Mouse (Mus musculus) right cerebral cortex, adult 18-20 months (tissue): ENCODE data around the gene Cep70.
A peak's percentile ranks its signal among the peaks of the same experiment; 100 is the strongest.

Experiments
- DNase-seq: peaks from one replicate; pipeline ENCODE4 v3.0.0; 2022; ENCODE audit warnings: mixed read lengths

Cep70 gene

DNA sequence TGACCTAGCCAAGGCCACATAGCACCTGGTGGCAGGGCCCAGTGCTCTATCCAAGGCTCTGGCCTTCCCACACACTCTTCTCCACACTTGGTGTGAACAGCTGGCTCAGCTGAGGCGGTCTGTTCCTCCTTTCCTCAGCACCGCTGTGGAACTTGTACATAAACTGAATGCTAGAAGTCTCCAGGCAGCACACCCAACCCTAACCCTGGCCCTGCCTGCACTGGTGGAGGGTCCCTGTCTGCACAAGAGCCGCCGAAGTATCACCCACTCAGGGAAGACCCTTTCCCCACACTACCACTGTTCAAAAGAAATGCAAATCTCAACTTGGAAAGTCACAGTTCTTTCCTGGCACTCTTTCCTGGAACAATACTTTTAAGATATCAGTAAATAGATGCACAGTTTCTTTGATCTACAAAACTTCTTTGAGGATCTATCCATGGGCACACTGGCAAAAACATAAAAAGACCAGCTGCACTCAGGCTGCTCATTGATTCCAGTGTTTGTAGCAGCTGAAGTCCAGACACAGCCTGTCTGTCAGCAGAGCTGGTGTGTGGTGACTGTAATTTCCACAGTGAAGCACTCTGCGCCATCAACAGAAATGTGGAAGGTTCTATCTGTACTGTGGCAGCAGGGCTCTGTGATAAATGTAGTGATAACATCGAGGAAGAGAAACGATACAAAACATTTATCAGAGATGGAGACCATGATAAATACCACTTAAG lies 82.2 kb downstream of the Cep70 start:
- no peak for DNase-seq

DNA sequence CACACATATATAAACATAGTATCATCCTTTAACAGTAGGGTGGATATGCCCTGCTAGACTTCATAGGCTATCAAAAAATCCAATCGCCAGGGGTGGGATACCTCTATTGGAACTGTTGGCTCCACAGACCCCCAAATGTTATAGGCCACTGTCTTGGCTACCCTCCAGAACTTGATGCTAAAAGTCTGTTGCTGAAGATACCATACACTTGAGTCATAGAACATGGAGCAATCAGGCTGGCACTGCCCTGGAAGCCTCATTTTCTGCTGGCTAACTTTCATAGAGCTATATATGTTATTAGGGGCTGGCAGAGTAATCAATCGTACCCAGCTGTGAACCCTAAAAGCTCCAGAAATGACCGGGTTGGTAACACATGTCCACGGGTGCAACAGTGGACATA lies 82.8 kb downstream of the Cep70 start:
- no peak for DNase-seq

DNA sequence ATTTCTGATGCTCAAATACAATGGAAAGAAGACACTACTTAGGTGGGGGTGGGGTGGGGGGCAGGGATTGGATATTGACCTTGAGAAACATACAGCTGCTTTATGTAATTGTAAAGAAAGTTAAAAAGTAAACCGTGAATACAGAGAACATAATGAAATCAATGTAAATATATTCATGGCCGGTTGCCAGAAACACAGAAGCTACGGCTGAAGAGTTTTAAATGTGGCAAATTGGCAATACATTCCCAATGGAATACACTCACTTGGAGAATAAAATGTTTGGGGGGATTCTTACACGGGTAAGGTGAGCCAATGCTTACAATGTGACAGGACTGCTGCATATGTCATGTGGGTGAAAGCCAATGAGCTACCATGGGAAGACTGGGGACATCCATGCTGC lies 83.7 kb downstream of the Cep70 start:
- DNase-seq = no peak

DNA sequence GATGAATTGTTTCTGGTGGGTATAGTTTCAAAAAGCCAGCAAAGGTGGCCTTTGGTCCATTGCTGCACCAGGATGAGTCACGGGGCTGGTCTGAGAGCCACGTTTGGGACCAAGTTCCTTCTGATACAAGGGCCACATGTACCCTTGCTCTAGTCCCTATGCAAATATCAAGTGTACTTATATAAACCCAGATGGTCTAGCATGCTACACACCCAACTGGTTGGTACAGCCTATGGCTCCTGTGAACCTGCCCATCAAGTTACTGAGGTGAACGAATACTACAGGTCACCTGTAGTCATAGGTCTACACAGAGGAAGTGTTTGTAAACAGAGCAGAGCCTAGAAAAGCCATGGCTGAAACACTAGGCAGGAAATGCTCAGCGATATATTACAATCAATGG lies 93.4 kb downstream of the Cep70 start:
- DNase-seq = no peak

DNA sequence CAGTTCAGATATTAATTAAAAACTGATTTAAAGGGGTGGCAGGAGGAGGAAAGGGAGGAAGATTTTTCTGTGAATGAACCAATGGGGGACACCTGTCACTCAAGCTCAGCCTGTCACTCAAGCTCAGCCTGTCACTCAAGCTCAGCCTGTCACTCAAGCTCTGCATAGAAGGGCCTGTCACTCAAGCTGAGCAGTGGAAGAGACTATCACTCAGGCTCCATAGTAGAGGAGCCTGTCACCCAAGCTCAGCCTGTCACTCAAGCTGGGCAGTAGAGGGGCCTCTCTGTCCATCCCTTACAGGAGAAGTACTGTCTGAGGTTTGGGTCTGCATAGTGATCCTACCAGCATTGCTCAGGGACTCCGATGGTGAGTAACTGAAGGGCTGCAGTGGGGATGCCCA lies 95.1 kb downstream of the Cep70 start:
- no peak for DNase-seq

DNA sequence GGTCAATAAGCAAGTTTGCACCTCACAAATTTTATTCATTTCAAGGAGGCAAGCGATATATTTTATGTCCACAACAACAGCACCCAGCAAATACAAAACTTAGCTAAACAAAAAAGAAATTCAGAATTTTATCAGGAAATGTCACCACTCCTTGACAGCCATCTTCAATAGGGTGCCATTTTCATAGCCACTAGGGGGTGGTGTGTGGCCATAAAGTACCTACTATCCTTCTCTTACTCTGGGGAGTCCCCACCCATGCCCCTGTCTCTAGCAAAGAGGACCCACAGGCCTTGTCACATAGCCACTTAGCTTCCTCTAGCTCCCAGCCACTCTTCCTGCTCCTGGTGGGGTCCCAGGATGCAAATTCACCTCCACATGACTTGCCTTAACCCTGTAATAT lies 96.0 kb downstream of the Cep70 start:
- no peak for DNase-seq

GRCm38 (mm10) chr9:99340126-99340525 lies 97.0 kb downstream of the Cep70 start:
- DNase-seq = no peak

DNA sequence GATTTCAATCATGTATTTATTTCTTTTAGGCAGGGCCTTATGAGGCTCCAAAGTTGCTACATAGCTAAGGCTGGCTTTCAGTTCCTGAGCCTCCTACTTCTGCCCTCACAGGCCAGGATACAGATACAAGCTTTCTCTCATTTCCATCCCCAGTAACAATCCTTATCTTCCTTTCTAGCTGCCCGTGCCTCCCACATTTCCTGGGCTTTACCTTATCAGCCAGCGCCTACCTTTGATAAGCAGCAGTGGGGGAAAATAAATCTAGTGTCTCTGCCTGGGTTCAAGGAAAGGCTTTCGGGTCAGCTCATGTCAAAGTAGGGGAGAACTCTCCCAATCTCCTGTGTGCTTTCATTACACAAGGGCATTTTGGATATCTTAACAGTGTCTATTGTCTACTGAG lies 98.4 kb downstream of the Cep70 start:
- no peak for DNase-seq

DNA sequence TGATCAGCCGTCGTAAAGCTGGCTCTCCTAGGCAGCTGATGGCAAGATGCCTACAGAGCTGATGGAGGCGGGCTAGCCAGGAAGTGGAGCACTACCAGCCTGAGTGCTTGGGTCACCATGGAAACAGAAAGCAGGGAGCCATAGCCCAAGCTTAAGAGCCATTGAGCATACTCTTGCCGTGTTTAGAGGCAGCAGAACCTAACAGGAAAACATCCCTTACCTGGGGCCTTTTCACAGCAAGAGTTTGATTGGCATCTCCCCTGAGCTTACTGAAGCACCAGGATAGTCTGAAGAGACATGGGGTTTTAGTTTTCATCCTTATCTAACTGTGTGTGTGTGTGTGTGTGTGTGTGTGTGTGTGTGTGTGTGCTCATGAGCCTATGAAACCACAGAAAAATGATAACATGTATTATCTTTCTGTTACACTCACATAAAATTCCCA lies 102.2 kb downstream of the Cep70 start:
- DNase-seq = peak; percentile 79
